Mouse (Mus musculus) embryo, embryonic 11.5 days (tissue): ENCODE results near the gene Fopnl.

Experiments used
- DNase-seq: peaks from one replicate; pipeline ENCODE4 v3.0.0-alpha.2; 2012; ENCODE audit warnings: low read depth, low spot score

Fopnl gene

GRCm38 (mm10) chr16:14307373-14307772 lies 9.8 kb downstream of the Fopnl start:
- no peak for DNase-seq

- DNase-seq: no peak
These were observed 10.8 kb downstream of the Fopnl start for GRCm38 (mm10) chr16:14306451-14306850.

DNA sequence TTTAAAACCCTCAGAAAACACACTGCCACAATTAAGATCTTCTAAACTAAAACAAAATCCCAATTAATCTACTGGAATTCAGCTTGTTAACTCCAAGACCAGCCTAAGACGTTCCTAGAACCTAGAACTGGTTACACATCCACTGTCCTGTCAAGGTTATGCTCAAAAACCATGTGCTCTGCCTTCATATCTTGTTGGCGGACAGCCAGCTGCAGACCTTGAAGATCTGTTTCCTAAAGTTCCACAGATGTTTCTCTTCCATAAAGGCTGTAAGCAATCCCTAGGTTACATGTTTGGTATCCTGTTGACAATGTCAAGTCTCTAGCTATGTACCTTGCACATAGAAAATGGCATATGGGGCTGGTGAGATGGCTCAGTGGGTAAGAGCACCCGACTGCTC lies 12.4 kb downstream of the Fopnl start:
- no peak for DNase-seq

GRCm38 (mm10) chr16:14303676-14304075 lies 13.5 kb downstream of the Fopnl start:
- DNase-seq: no peak

- DNase-seq: no peak
These were observed 14.1 kb downstream of the Fopnl start for GRCm38 (mm10) chr16:14303148-14303547.

GRCm38 (mm10) chr16:14298461-14298860 lies 18.7 kb downstream of the Fopnl start:
- DNase-seq: no peak

- no peak for DNase-seq
These were observed 19.5 kb downstream of the Fopnl start for GRCm38 (mm10) chr16:14297746-14298145.

DNA sequence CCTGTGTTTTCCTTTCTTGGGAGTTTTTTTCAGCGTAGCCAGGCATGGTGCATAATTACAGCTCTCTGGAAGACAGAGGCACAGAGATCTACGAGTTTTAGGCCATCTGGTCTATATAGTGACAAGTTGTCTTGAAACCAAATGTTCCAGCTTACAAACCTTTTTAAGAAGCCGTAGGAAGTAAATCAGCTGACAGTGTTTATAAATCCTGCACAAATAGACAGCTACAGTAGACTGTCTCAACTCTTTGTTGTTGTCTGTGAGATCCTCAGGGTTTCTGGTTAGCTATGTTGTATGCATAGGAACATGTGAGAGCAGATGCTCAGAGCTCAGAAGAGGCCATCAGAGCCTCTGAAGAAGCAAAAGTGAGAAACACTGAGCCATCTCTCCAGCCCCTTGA lies 20.1 kb downstream of the Fopnl start:
- DNase-seq: no peak

- DNase-seq: no peak
These were observed 20.6 kb downstream of the Fopnl start for GRCm38 (mm10) chr16:14296544-14297124.

GRCm38 (mm10) chr16:14295291-14295690 lies 21.9 kb downstream of the Fopnl start:
- DNase-seq: no peak

GRCm38 (mm10) chr16:14292205-14293199 lies 24.7 kb downstream of the Fopnl start:
- no peak for DNase-seq

DNA sequence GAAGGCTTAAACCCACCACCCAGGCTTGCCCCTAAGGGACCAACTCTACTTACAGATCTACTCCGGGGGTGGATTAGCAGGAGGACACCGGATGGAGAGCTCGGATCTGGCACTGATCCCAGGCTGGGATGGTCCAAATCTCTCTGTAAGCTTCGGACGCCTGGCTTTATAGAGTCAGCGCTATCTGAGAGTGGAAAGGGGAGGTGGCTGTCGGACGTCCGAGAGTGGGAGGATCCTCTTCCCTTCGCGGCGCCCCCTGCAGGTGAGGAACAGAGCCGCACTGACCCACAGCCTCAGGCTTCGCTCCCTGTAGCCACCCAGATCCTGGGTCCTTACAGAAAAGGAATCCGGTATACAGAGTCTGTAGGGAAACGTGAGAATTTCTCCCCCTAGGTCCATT lies 26.0 kb downstream of the Fopnl start, which contains the start of gene Myh11:
Gene Myh11, minus strand, starts transcription at position 150 of the 400 bp plus-strand sequence.
- peak; percentile 32 for DNase-seq

DNA sequence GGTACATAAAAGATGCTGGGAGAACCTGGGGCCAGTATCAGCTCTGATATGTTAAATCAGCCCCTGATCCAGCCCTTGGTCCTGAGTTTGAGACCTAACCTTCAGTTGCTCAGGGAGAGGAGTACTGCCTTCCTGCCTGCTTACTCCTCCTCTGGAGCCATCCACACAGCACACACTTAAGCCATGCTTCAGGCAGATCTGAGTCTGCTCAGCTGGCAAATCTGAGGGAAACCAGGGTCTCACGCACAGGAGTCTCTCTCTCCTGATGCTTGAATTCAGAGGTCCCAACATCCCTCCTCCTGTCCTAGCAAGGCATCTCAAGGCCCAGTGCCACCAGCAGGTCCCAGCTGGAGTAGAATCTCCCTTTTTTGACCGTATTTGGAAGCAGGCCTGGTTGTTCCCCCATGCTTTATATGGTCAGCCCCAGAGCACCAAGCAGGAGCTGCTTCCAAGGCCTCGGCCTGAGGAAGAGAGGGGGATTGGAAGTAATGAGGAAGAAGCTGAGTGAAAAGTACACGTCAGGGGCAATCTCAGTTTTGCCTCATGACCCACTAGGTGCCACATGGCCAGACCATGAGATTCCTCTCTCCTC lies 44.7 kb downstream of the Fopnl start:
- no peak for DNase-seq

DNA sequence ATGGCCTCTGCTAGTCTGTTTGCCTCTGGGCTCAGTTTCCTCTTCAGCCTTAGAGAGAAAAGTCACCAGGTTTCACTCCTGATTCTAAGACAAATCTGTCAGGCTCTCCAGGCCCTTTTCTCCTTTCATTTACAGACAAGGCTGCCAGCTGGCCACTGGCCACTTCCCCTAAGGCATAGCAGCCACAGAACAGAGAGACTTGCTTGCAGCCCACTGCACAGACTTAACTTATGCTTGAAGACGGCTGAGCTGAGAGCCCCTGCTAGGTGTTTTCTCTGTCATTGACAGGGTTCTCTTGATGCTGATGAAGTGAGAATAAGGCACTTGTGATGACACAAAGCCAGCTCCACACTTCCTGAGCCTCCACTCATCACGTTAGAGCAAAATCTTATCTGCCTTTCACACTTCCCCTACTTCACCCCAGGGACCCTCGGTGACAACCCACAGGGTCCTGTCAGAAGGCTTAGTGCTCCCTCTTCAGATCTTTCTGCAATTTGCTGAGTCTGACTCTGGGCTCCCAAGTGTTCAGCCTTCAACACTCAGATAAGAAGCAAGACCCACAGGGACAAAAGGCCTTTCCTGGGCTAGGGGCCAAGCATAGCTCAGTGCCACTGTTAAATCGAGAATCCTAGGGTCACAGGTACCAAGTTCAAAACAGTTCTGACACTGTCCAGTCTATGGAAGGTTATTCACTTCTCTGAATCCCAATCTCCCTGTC lies 51.8 kb downstream of the Fopnl start:
- DNase-seq: no peak

DNA sequence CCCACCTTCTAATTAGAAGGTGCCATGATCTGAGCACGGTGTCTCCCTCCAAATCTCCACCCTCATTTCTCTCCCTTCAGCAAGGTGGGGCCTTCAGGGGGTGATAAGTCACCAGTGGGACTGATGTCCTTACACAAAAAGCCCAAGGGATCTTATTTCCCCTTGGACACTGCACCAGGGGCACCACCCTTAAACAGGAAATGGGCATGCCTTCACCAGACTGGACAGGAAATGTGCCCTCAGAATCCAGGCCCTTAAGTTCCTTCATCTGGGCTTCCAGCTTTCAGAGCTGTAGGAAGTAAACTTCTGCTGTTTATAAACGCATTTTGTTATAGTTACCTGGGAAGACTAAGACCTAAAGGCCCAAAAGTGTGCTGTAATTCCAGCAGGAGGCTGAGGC lies 52.7 kb downstream of the Fopnl start:
- no peak for DNase-seq

GRCm38 (mm10) chr16:14263241-14263640 lies 54.0 kb downstream of the Fopnl start:
- no peak for DNase-seq

GRCm38 (mm10) chr16:14262410-14262809 lies 54.8 kb downstream of the Fopnl start:
- DNase-seq: no peak

DNA sequence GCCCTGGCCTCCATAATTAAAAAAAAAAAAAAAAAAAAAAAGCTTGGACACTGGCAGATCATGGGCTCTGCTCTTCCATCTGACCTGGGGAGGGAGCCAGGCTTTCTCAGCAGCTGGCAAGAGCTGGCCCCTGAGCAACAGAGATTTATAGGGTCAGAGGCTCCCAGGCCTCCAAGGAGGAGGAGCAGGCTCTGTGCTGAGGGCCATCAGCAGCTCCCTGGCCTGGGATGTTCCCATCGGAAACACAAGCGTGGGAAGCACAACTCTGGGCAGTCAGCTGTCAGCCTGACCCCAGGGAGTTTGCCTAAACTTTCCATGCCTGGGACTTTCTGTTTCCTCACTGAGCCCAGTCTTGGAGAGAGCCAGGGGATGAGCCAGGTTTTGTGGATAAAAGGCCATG lies 58.3 kb downstream of the Fopnl start:
- no peak for DNase-seq

GRCm38 (mm10) chr16:14253586-14253985 lies 63.6 kb downstream of the Fopnl start:
- DNase-seq: no peak

- no peak for DNase-seq
These were observed 64.3 kb downstream of the Fopnl start for GRCm38 (mm10) chr16:14252877-14253276.

GRCm38 (mm10) chr16:14249913-14250312 lies 67.3 kb downstream of the Fopnl start:
- no peak for DNase-seq
